Mouse (Mus musculus) spleen, adult 12 weeks (tissue): Measurements from ENCODE around the gene Srsf2.

ENCODE experiments used
- DNase-seq: peaks from one replicate; pipeline ENCODE4 v3.0.0; 2022; ENCODE audit warnings: low spot score

Gene Srsf2

GRCm38 (mm10) chr11:116807938-116808606 lies 44.8 kb downstream of the Srsf2 start:
- DNase-seq = peak; percentile 67

- DNase-seq = no peak
Measured at GRCm38 (mm10) chr11:116807526-116807925, 45.4 kb downstream of the Srsf2 start.

DNA sequence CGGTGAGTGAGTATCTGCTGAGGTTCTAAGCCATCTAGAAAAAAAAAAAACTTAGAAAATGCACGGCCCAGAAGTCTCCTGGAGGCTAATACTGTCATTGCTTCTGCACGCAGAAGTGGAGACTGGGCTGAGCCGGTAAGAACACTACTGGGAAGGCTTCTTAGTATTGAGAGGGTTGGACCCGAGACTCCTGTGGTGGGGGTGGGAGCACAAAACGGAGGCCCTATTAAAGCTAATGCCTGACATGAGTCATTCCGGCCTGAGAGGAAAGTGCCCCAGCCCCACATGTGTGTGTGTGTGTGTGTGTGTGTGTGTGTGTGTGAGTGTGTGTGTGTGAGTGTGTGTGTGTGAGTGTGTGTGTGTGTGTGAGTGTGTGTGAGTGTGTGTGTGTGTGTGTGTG lies 45.8 kb downstream of the Srsf2 start:
- no peak for DNase-seq

DNA sequence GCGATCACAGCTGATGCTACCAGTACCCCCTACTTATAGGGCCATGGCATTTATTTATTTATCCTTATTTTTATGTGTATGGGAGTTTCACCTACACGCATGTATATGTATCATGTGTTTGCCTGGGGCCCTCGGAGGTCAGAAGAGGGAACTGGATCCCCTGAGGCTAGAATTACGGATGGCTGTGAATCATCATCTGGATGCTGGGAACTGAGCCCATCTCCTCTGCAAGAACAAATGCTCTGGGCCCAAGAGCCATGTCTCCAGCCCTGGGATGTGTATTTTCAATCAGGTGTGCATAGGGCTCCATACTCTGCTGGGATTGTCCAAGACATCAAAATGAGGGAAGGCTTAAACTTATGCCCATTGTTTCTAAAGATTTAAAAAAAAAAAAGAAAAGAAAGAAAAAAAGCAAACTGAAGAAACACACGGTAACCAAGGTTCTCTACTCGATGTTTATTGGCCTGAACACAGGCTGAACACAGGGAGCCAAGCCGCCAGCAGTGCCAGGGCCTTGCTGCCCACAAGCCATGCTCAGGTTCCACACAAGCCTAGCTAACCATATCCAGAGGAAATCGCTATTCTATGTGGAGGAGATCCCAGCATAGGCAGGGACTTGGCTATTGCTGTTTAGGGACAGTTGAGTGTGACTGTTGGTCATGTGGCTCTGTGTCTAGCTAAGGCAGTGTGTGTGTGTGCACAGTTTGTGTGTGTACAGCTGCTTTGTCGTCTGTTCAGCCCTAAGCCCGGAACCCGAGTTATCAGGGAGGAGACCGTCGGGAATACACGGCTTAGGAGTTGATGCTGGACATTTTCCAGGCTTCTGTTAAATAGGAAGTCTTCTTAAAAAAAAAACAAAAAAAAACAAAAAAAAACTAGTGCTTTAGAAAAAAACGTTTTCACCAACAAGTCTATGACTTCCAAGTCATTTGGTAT lies 46.5 kb downstream of the Srsf2 start:
- DNase-seq = no peak

DNA sequence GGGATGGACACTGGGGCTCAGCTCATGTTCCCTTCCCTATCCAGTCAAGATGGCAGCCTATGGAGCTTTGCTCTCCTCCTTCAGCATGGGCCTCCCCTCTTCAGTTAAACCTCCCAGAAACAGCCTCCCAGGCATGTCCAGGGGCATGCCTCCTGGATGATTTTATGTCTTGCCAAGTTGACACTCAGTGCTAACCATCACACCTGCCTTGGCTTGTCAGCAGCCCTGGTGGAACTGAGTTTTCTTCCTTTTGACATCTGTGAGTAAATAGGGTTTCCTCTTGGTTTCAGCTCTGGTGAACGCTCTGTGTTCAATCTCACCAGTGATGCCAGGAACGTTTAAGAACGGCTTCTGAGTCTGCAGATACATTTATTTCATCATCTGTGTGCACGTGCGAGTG lies 50.2 kb downstream of the Srsf2 start:
- no peak for DNase-seq

GRCm38 (mm10) chr11:116801106-116801505 lies 51.8 kb downstream of the Srsf2 start:
- no peak for DNase-seq
